Mouse (Mus musculus): ENCODE measurements around the gene Fkbp10. TPM values are rescaled to one million over a fixed set of nuclear protein-coding genes. Genes with fewer than 3 reads are reported as not detected.

The Fkbp10 gene
- total and polyA plus RNA-seq, 2 experiments from 2014 or later, result 95.9 to 114 TPM

DNA sequence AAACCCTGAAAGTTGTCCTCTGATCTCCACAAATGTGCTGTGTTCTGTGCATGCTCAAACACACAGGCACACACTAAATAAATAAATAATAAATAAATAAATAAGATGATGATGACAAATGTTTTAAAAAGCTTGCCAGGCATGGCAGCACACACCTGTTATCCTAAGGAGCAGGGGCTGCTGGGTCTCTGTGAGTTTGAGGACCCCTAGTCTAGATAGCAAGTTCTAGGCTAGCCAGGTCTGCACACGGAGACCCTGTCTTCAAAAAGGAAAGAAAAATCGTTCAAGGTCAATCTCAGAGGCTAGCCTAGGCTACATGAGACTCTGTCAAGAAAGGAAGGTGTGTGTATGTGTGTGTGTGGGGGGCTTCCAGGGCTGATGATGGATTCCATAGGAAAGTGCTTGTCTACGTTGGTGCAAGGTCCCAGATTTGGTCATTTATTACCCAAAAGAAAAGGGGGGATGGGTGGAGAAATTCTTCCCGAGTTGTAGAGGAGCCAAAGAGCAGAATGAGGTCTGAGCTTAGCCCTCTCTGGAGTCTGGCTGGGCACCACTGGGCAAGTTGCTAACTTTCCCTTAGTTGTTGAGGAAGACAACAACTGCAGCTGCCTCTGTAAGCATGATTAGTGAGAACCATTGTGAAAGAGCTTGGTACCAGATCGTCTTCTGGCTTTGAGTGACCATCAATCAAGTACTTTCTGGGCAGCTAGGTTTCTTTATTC is 21.0 kb upstream of the Fkbp10 start:
- Histone ChIP-seq H3K9me3 (replicated peaks; ENCODE audit: control insufficient read depth, low read length) (no peaks in the 10 kb centered on the region), H3K9ac (replicated peaks; ENCODE audit: low read depth, low read length) (peak overlapping the region; percentile 86; the same call in 1 of the 2 replicates), H3K36me3 (replicated peaks; ENCODE audit: control insufficient read depth, insufficient read depth, low read length) (0 out of 2 replicates have a peak, but pooled peaks cover 4% of the 10 kb centered on the region), H3K27ac (ENCODE audit: low read depth) (peak overlapping the region; percentile 89), H3K4me2 (ENCODE audit: low read depth, low read length) (peak overlapping the region; percentile 82), H3K27me3 (ENCODE audit: control insufficient read depth, insufficient read depth, low read length) (no peaks in the 10 kb centered on the region), H3K4me3 (ENCODE audit: low read depth, low read length) (peak overlapping the region; percentile 79; the same call in 1 of the 2 replicates), H3K4me1 (ENCODE audit: control insufficient read depth, insufficient read depth) (peaks cover 67% of the 10 kb centered on the region)
- 55% methylated on average over 5 of the region's 5 CpGs for WGBS
- ATAC-seq (ENCODE audit: insufficient read depth, low read depth) (no peak), DNase-seq (ENCODE audit: low spot score) (no peak)
- TF ChIP-seq EP300 (IDR thresholded peaks at IDR 0.05; ENCODE audit: low read depth) (no peak), CTCF (IDR thresholded peaks at IDR 0.05; ENCODE audit: low read depth) (no peak)

DNA sequence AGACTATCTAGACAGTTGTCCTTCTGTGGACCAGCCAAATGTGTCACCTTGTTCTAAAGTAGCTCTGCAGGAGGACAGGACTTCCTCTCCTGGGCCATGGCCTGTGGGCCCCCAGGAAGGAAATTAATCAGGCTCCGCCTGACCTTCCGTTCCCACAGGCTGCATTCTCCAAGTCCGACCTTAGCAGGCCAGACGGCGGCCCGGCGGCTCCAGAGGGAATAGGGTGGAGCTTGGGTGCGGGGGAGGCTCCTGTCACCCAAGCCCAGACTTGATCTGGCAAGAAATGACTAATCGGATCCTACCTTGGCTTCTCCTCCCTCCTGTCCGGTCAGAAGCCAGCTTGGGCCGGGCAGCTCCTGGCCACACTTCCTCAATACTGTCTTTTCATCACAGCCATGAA is 20.3 kb upstream of the Fkbp10 start:
- Histone ChIP-seq H3K9me3 (replicated peaks; ENCODE audit: control insufficient read depth, low read length) (no peaks in the 10 kb centered on the region), H3K4me1 (ENCODE audit: control insufficient read depth, insufficient read depth) (peaks cover 67% of the 10 kb centered on the region), H3K27me3 (ENCODE audit: control insufficient read depth, insufficient read depth, low read length) (no peaks in the 10 kb centered on the region), H3K36me3 (replicated peaks; ENCODE audit: control insufficient read depth, insufficient read depth, low read length) (0 out of 2 replicates have a peak, but pooled peaks cover 4% of the 10 kb centered on the region), H3K27ac (ENCODE audit: low read depth) (peak overlapping the region; percentile 89), H3K9ac (replicated peaks; ENCODE audit: low read depth, low read length) (peak overlapping the region; percentile 86; the same call in 1 of the 2 replicates), H3K4me3 (ENCODE audit: low read depth, low read length) (peak overlapping the region; percentile 79), H3K4me2 (ENCODE audit: low read depth, low read length) (peak overlapping the region; percentile 82)
- 3% methylated on average over 11 of the region's 11 CpGs for WGBS
- ATAC-seq (ENCODE audit: insufficient read depth, low read depth) (no peak), DNase-seq (ENCODE audit: low spot score) (peak; percentile 55)
- TF ChIP-seq CTCF (IDR thresholded peaks at IDR 0.05; ENCODE audit: low read depth) (no peak), EP300 (IDR thresholded peaks at IDR 0.05; ENCODE audit: low read depth) (peak; percentile 41; the same call in 1 of the 2 replicates)

DNA sequence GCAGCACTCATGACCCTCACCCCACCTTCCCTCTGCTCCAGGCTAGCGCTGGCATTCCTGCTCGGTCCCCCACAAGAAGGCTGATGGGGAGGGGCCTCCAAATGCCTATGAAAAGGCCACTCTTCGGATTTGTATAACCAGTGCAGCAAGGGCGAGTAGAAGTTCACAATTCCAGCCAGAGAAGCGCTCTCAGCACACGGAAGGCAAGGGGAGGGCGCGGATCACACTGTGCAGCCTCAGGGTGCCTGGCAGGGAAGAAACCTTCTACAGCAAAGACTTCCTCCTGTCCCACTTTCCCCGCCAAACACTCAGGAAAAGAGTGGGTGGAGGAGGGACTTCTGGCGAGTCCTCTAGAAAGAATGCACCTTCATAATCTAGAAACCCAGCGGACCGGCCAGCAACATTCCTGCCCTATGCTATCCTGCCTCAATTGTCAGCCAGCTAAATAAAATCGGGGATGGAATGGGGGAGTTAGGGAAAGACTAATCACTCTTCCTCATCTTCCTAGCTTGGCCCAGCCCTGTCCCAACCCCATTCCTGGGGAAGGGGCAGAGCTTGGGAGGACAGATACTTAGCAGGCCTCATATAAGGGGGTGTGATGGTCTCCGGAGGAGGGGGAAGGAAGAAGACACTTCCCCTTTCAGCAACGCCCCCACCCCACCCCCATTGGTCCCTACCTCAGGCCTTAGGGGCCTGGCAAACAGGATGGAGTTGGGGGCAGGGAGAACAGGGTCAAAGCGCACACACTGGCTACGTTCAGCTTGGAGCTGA is 19.5 kb upstream of the Fkbp10 start:
- DNase-seq (ENCODE audit: low spot score) (peak; percentile 47), ATAC-seq (ENCODE audit: insufficient read depth, low read depth) (no peak)
- H3K36me3 ChIP-seq (replicated peaks; ENCODE audit: control insufficient read depth, insufficient read depth, low read length), result 0 out of 2 replicates have a peak, but pooled peaks cover 4% of the 10 kb centered on the region
- H3K9me3 ChIP-seq (replicated peaks; ENCODE audit: control insufficient read depth, low read length), result no peaks in the 10 kb centered on the region
- WGBS, result 8% methylated on average over 17 of the region's 17 CpGs
- no peaks in the 10 kb centered on the region for H3K27me3 ChIP-seq (ENCODE audit: control insufficient read depth, insufficient read depth, low read length)
- TF ChIP-seq CTCF (IDR thresholded peaks at IDR 0.05; ENCODE audit: low read depth), result no peak
- TF ChIP-seq EP300 (IDR thresholded peaks at IDR 0.05; ENCODE audit: low read depth), result peak; percentile 71
- H3K9ac ChIP-seq (replicated peaks; ENCODE audit: low read depth, low read length), result peak overlapping the region; percentile 86
- peak overlapping the region; percentile 82 for H3K4me2 ChIP-seq (ENCODE audit: low read depth, low read length)
- peak overlapping the region; percentile 79 for H3K4me3 ChIP-seq (ENCODE audit: low read depth, low read length)
- H3K27ac ChIP-seq (ENCODE audit: low read depth), result peak overlapping the region; percentile 89
- peaks cover 67% of the 10 kb centered on the region for H3K4me1 ChIP-seq (ENCODE audit: control insufficient read depth, insufficient read depth)

DNA sequence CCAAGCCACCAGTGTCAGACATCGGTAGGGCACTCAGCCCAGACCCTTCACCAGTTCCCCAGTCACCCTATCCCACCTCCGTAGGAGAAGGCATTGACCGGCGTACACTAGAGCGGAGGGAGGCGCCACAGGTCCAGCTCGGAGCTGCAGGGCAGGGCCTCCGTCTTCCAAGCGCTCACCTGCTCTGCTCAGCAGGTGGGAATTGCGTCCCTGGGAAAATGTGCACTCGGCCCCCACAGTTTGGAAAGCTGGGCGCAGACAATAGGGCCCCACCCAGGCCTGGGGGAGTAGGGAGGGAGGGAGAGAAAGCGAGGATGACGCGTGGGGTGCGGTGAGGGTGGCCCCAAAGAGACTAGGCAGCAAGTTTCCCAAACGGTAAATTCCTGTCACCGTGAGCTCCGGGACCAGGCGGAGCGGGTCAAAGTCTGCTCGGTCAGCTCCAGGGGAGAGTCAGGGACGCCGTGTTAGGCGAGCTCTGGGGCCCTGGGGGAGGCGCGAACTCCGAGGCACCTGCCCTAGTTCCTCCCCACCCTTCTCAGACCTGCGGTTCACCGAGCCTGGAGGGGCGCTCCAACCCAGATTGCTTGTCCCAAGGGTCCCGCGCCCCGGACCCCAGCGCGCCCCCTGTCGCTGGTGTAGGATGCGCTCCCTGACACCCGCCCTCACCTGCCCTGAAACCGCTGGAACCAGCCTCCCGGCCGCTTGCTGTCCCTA is 18.5 kb upstream of the Fkbp10 start:
- Histone ChIP-seq H3K36me3 (replicated peaks; ENCODE audit: control insufficient read depth, insufficient read depth, low read length) (0 out of 2 replicates have a peak, but pooled peaks cover 4% of the 10 kb centered on the region), H3K9ac (replicated peaks; ENCODE audit: low read depth, low read length) (peak overlapping the region; percentile 86), H3K27ac (ENCODE audit: low read depth) (peak overlapping the region; percentile 89), H3K9me3 (replicated peaks; ENCODE audit: control insufficient read depth, low read length) (no peaks in the 10 kb centered on the region), H3K4me1 (ENCODE audit: control insufficient read depth, insufficient read depth) (peaks cover 67% of the 10 kb centered on the region), H3K4me3 (ENCODE audit: low read depth, low read length) (peak overlapping the region; percentile 79), H3K4me2 (ENCODE audit: low read depth, low read length) (peak overlapping the region; percentile 82), H3K27me3 (ENCODE audit: control insufficient read depth, insufficient read depth, low read length) (no peaks in the 10 kb centered on the region)
- TF ChIP-seq CTCF (IDR thresholded peaks at IDR 0.05; ENCODE audit: low read depth) (peak; percentile 42), EP300 (IDR thresholded peaks at IDR 0.05; ENCODE audit: low read depth) (peak; percentile 50; the same call in 1 of the 2 replicates)
- ATAC-seq (ENCODE audit: insufficient read depth, low read depth) (peak; percentile 11), DNase-seq (ENCODE audit: low spot score) (peak; percentile 44)
- under 1% methylated on average over 41 of the region's 42 CpGs for WGBS

All from heart, postnatal 0 days (tissue).